Mouse (Mus musculus) erythroblast, adult 5-6 weeks (primary cell): ENCODE measurements around the gene Gm10521. TPM values are rescaled to one million over a fixed set of nuclear protein-coding genes. Genes with fewer than 3 reads are reported as not detected.

Experiments used
- ATAC-seq: replicated peaks from 2 replicates; pipeline ENCODE4 v1.8.0; 2016; ENCODE audit warnings: moderate number of reproducible peaks, mild to moderate bottlenecking, moderate TSS enrichment, inconsistent platforms; ENCODE audit not compliant: poor library complexity, low FRiP score, severe bottlenecking
- total RNA-seq, 2 experiments: library from RNA; stranded (forward) in 1 of 2; stranded (reverse) in 1 of 2; fragments of 150-400 nt in 1 of 2; fragments of 200-764, 138-1000 nt in 1 of 2; gene quantifications; 2 replicates each; pipeline versions ENCODE4 v1.2.3 to v1.2.4; 2015 to 2017; ENCODE audit warnings: low replicate concordance in 2 of 2

Gm10521 gene
- total RNA-seq, 2 experiments from 2014 or later = 2.7 to 2.9 TPM

DNA sequence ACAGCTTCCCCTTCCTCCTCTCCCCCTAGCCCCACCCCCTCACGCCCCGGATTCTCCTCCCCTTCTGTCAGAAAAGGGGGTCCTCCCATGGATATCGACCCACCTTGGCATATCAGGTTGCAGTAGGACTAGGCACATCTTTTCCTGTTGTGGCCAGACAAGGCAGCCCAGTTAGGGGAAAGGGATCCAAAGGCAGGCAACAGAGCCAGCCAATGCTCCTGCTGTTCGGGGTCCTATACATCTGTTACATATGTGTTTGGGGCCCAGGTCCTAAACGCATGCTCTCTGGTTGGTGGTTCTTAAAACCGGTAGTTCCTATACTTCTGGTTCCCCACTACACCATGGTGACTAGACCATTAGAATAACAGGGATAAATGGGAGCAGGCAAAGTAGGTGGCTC is 45.2 kb downstream of the Gm10521 start:
- ATAC-seq = no peak

DNA sequence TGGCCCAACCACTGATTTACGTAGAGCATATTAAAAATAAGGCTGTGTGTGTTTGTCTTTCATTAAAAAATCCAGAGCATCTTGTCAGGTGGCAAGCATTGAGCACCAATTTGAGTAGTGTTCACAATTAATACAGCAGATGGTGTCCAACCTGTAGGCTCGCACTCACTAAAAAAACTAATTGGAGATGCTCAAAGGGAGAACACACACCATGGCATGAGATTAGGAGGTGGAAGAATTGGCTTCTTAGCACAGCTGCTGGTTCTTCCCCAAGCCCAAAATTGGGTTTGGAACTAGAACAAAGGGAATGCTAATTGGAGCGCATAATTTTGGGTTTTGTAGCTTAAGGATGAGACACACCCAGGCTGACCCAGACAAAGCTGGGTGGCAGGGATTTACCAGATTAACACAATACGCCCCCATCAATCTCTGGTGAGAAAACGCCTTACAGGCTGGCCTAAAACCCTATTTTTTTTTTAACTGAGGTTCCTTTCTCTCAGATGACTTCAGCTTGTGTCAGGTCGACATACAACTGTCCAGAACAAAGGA is 51.1 kb downstream of the Gm10521 start:
- no peak for ATAC-seq

Other genes starting within 250 kb of the Gm10521 start
- gene Slamf7, start 242.6 kb upstream of the Gm10521 start, total RNA-seq (2015; ENCODE audit: low replicate concordance) = 3.3 and 10.7 TPM in 2 replicates
- gene Slamf7, start 242.6 kb upstream of the Gm10521 start, total RNA-seq (2017; ENCODE audit: low replicate concordance) = 1.4 TPM in 1 of 2 replicates, not detected in the other
- 52.2 and 60.3 TPM in 2 replicates for gene Cd48, start 213.7 kb upstream of the Gm10521 start, total RNA-seq (2015; ENCODE audit: low replicate concordance)
- 24.8 and 27.7 TPM in 2 replicates for gene Cd48, start 213.7 kb upstream of the Gm10521 start, total RNA-seq (2017; ENCODE audit: low replicate concordance)
- gene Slamf1, start 128.5 kb upstream of the Gm10521 start, total RNA-seq (2015; ENCODE audit: low replicate concordance) = 2.3 TPM in 1 of 2 replicates, not detected in the other
- gene Slamf1, start 128.5 kb upstream of the Gm10521 start, total RNA-seq (2017; ENCODE audit: low replicate concordance) = 0.26 and 0.56 TPM in 2 replicates
- gene Cd84, start 56.0 kb upstream of the Gm10521 start, total RNA-seq (2015; ENCODE audit: low replicate concordance) = 20.3 and 22.1 TPM in 2 replicates
- gene Cd84, start 56.0 kb upstream of the Gm10521 start, total RNA-seq (2017; ENCODE audit: low replicate concordance) = 23.7 and 25.0 TPM in 2 replicates
- 19.2 TPM in 1 of 2 replicates, not detected in the other for gene Slamf6, start 21.9 kb downstream of the Gm10521 start, total RNA-seq (2015; ENCODE audit: low replicate concordance)
- gene Slamf6, start 21.9 kb downstream of the Gm10521 start, total RNA-seq (2017; ENCODE audit: low replicate concordance) = 0.56 and 4.4 TPM in 2 replicates
- 1.3 TPM in 1 of 2 replicates, not detected in the other for gene Vangl2, start 132.8 kb downstream of the Gm10521 start, total RNA-seq (2015; ENCODE audit: low replicate concordance)
- 0.42 and 3.4 TPM in 2 replicates for gene Vangl2, start 132.8 kb downstream of the Gm10521 start, total RNA-seq (2017; ENCODE audit: low replicate concordance)
- gene Nhlh1, start 161.9 kb downstream of the Gm10521 start, total RNA-seq (2015; ENCODE audit: low replicate concordance) = not detected in 2 replicates
- gene Nhlh1, start 161.9 kb downstream of the Gm10521 start, total RNA-seq (2017; ENCODE audit: low replicate concordance) = not detected in 2 replicates
- gene Copa, start 186.9 kb downstream of the Gm10521 start, total RNA-seq (2015; ENCODE audit: low replicate concordance) = 35.1 and 67.1 TPM in 2 replicates
- 41.1 and 43.5 TPM in 2 replicates for gene Copa, start 186.9 kb downstream of the Gm10521 start, total RNA-seq (2017; ENCODE audit: low replicate concordance)
- gene Ncstn, start 187.1 kb downstream of the Gm10521 start, total RNA-seq (2015; ENCODE audit: low replicate concordance) = 19.0 and 28.8 TPM in 2 replicates
- gene Ncstn, start 187.1 kb downstream of the Gm10521 start, total RNA-seq (2017; ENCODE audit: low replicate concordance) = 16.7 and 20.1 TPM in 2 replicates
- 10.0 and 22.4 TPM in 2 replicates for gene Pex19, start 231.1 kb downstream of the Gm10521 start, total RNA-seq (2015; ENCODE audit: low replicate concordance)
- gene Pex19, start 231.1 kb downstream of the Gm10521 start, total RNA-seq (2017; ENCODE audit: low replicate concordance) = 22.7 and 41.2 TPM in 2 replicates